ENCODE assay signal across 20 mouse cellular contexts in the genomic region with DNA sequence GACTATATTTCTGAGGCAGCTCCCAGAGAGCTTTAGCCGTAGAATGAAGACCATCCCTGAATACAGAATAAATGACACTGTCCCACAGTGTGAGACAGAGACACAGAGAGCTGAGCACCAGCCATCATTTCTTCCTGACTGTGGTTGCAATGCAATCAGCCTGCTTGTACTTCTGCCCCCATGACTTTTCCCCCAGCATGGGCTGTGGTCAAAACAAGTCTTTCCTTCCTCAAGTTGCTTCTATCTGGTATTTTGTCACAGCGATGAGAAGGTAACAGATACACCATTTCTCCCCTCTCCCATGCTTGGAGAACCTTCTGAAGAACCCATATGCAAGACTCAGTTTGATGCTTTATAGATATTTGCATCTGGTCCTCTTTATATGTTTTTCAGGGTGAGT. TPM values are rescaled to one million over a fixed set of nuclear protein-coding genes. Genes with fewer than 3 reads are reported as not detected.
"Had no signal": no experiment of that assay in that cellular context is flagged by ENCODE, and none has a peak within 500 bp of the region (broad histone marks: within the 10 kb centered on the region; RNA-seq: fewer than 3 reads in every experiment).

No protein-coding gene starts in this region.

- H3K9ac ChIP-seq: liver, embryonic 15.5 days; liver, postnatal 0 days; lung, embryonic 15.5 days; midbrain, embryonic 13.5 days; neural tube, embryonic 13.5 days; neural tube, embryonic 15.5 days; stomach, embryonic 15.5 days had no signal

- H3K4me1 ChIP-seq: midbrain, embryonic 13.5 days; neural tube, embryonic 13.5 days; neural tube, embryonic 15.5 days; stomach, embryonic 15.5 days had no signal

- H3K4me3 ChIP-seq: liver, embryonic 15.5 days; lung, embryonic 15.5 days; midbrain, embryonic 13.5 days; myocyte; neural tube, embryonic 13.5 days; neural tube, embryonic 15.5 days; stomach, embryonic 15.5 days had no signal

- H3K27ac ChIP-seq: liver, embryonic 15.5 days; lung, embryonic 15.5 days; macrophage; midbrain, embryonic 13.5 days; neural tube, embryonic 13.5 days; neural tube, embryonic 15.5 days; stomach, embryonic 15.5 days; stomach, postnatal 0 days had no signal

- H3K27me3 ChIP-seq: lung, embryonic 15.5 days; midbrain, embryonic 13.5 days; neural tube, embryonic 13.5 days; neural tube, embryonic 15.5 days; stomach, embryonic 15.5 days had no signal

- H3K4me2 ChIP-seq: liver, embryonic 15.5 days; lung, embryonic 15.5 days; midbrain, embryonic 11.5 days; midbrain, embryonic 13.5 days; neural tube, embryonic 13.5 days; neural tube, embryonic 15.5 days; stomach, embryonic 15.5 days had no signal

- ATAC-seq: liver, postnatal 0 days; lung, postnatal 0 days; midbrain, embryonic 13.5 days; midbrain, embryonic 16.5 days had no signal

- DNase-seq: liver, postnatal 0 days; lung, adult 2 months; lung, postnatal 14 days; lung, postnatal 36 days; right cerebral cortex, postnatal 14 days; thymus, adult 2 months; thymus, postnatal 25 days; thymus, postnatal 4 days had no signal

- H3K36me3 ChIP-seq: liver, embryonic 15.5 days; lung, embryonic 15.5 days; midbrain, embryonic 13.5 days; neural tube, embryonic 13.5 days; neural tube, embryonic 15.5 days; stomach, embryonic 15.5 days had no signal

- H3K9me3 ChIP-seq: liver, embryonic 15.5 days; lung, embryonic 15.5 days; midbrain, embryonic 13.5 days; neural tube, embryonic 13.5 days; neural tube, embryonic 15.5 days; stomach, embryonic 15.5 days had no signal

RNA-seq across cellular contexts. Expression of gene P2ry2, which starts 20.7 kb away (rescaled TPM):
- polyA plus RNA-seq: midbrain, embryonic 11.5 days had no signal
